Mouse (Mus musculus) gastrocnemius, postnatal 10 days (tissue): ENCODE results near the gene Adam1a. TPM values are rescaled to one million over a fixed set of nuclear protein-coding genes. Genes with fewer than 3 reads are reported as not detected.
"Not testable (repeated sequence)": the region's sequence is repeated elsewhere in the genome, so short reads cannot be mapped to it uniquely, and the experiment has no call there.

Source experiments
- DNase-seq: peaks from one replicate; pipeline ENCODE4 v3.0.0; 2021; ENCODE audit warnings: mixed read lengths
- total RNA-seq, 2 experiments: library from RNA; stranded (reverse); gene quantifications; 2 replicates each; pipeline ENCODE4 v1.2.3; 2021

The Adam1a gene
- total RNA-seq, 2 experiments from 2014 or later = 2.3 to 3.7 TPM

DNA sequence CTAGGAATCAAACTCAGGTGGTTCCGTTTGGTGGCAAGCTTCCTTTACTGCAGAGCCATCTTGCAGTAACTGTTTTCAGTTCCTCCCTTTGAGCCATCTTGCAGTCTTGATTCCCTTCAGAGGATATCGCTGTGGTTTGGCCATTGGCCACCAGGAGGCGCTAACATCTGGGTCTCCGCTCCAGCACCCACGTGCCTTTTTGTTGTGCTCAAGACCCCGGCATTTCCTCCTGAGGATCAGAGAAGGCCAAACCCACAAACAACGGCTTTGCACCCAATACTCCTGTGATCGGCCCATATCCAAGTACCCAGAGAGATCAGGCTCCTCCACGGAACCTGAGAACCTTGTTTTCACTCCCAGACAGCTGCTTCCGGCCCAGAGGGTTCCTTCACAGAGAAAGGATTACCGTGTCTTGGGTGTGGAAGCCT is 19.2 kb upstream of the Adam1a start:
- DNase-seq = peak; percentile 93

DNA sequence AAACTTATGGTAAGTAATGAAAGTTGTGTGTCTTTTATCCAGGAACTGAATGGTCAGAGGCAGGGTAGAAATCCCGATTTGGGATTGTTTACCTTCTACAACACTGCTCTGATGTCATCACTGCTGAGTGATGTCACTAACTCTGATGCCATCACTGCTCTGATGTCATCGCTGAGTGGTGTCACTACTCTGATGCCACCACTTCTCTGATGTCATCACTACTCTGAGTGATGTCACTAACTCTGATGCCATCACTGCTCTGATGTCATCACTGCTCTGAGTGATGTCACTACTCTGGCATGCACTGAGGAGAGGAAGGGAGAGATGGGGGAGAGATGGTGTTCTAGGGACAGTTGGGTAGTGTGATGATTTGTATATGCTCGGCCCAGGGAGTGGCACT is 17.2 kb upstream of the Adam1a start:
- DNase-seq = no peak

DNA sequence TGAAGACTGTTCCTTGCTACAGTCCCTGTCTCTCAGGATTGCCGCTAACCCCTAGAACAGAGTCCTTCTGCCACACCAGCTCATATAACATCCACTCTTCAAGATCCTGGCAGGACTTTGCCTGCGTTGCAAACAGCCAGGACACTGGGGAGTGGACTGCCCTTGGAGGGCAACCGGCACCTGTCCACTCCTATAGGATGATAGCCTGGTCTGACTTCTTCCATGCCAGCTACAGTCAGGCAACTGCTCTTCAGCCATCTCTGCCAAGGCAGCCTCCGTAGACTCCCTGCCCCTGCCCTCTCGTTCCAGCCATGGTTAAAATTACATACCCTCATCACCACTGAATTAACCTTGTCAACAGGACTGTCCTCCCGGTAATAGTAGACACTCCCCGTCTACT is 3.9 kb upstream of the Adam1a start:
- peak; percentile 33 for DNase-seq

DNA sequence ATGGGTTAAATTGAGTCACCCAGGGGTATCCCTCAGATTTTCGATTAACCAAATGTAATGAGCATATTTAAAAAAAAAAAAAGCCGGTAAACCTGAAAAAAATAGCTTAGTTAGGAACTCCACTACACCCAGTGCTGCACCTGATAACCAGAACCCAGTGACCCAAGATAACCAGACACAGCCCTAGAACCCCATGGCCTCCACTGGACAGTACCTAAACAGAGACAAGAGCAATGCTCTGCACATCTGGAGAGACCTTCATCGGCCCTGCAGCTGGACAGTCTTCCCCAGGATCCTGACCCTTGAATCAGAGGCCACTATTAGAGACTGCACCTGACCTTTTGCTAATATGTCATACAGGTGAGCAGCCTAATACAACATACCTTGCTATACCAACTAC is 1.8 kb upstream of the Adam1a start:
- DNase-seq = no peak

DNA sequence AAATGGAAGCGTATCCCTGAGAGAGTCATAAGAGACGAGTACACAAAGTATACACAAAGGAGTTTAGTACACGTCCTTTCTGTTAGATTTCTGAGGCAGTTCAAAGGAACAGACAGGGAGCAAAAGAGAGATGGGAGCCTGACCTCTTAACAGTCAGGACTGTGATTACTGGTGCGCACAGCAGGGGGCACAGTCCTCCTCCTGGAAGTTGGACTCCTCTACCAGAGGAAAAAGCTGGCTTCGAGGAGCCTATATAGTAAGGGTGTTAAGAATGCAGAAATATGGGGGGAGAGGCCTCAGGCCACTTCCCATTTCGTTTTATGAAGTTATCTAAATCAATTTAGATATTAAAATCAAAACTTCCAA is 1.2 kb upstream of the Adam1a start:
- DNase-seq = peak; percentile 57

DNA sequence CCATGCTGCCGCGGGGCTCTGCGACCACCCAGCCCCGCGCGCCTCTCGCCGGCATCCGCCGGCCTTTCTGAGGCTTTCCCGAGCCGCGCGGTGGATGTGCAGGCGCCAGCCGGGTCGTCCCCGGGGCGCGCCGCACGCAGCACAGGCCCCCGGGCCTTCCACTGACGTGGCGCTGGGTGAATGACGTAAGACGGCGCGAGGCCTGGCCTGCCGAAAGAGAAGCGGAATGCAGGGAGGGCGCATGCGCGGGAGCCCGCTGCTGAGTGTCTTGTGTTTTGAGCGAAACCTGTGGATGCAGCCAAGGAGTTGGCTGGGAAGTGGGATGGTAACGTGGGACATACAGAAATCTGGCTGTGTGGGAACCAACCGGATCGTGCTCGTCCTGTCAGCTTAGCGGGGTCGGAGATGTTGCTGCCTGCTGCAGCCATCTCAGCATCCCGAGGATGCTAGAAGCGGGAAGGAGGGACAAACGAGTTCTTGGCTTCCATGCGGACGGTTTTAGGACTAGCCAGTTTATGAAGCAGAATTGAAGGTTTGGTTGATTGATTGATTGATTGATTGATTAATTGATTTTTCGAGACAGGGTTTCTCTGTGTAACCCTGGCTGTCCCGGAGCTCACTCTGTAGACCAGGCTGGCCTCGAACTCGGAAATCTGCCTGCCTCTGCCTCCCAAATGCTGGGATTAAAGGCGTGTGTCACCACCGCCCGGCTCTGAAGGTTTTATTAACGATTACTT is 679 bp upstream of the Adam1a start, which contains the start of gene Mapkapk5:
Mapkapk5 (minus strand) TSS at position 113 of the 737 bp plus-strand sequence.
- DNase-seq = peak; percentile 99

DNA sequence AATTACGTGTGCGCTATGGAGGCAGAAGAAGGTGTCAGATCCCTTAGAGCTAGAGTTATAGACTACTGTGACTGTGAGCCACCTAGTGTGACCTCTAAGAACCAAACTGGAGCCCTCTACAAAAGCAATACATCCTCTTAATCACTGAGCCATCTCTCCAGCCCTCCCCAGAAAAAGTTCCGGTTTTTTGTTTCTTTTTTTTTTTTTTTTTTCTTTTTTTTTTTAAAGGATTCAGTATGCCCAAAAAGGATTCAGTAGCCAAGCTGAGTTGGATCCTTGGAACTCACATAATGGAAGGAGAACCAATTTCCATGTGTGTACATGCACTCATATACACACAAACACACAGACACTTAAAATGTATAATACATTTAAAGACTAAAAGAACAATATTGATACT is 1.9 kb downstream of the Adam1a start:
- no peak for DNase-seq

DNA sequence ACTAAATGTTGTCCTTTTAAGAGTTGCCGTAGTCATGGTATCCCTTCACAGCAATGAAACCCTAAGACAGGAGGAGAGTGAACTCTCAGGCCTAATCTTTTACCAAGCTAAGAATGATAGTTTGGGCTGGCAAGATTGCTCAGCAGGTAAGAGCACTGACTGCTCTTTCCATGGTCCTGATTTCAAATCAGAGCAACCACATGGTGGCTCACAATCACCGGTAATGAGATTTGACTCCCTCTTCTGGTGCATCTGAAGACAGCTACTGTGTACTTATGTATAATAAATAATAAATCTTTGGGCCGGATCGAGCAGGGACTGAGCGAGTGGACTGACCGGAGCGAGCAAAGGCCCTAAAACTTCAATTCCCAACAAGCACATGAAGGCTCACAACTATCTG is 4.0 kb downstream of the Adam1a start:
- DNase-seq = no peak

DNA sequence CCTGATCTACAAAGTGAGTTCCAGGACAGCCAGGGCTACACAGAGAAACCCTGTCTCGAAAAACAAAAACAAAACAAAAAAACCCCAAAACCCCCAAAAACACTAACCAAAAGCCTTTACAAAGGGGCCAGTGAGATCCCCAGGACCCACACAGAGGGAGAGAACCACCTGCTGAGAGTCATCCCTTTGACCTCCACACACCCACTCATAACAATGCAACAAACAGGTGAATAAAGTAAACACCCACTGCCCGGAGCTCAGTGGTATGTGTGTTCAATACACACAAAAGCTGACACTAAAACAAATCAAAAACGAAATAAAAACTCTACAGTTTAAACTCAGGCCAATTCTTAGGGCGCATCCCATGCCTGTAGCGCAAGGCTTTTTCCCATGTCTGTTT is 5.2 kb downstream of the Adam1a start:
- DNase-seq = no peak

DNA sequence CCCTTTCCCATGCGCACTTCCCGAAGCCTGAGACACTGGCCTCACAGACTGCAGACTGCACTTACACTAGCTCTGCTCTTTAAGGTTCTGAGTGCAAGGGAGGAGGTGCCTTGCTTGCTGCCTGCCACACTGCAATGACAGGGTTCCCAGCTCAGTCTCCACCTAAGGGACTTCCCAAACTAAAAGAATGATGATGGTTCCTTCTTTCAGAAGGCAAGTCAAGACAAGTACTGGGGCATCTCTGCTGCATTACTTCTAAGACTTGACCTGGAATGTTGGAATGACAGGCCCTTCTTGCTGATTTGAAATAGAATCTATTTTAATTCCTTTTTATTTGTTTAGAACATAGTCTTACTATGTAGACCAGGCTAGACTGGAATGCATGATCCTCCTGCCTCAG is 7.7 kb downstream of the Adam1a start:
- no peak for DNase-seq

DNA sequence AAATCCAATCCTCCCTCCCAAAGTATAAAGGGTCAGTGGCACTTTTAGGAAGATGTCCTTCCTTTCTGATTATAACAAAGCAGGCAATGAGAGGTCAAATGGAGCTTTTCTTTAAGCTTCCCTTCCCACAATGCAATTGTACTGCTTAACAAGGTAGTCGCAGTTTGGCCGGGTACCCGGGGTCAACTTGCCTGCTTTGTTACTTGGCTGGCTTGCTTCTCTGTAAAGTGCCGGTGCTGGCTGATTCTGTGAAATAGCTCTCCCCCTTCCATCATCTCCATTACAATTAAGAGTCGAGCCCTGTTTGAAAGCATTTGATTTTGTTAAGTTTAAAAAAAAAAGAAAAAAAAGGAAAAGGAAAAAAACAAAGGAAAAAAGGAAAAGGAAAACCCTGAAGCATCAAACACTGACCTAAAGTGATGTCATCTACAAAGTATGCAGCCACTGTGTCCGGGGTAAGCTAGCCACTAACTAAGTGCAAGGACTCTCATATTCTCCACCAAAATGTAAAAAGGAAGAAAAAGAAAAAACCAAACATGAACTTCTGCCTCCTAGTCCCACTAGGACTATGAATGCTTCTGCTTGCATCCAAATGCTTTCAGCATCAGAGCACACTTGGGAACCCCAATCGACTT is 8.2 kb downstream of the Adam1a start:
- DNase-seq = no peak

DNA sequence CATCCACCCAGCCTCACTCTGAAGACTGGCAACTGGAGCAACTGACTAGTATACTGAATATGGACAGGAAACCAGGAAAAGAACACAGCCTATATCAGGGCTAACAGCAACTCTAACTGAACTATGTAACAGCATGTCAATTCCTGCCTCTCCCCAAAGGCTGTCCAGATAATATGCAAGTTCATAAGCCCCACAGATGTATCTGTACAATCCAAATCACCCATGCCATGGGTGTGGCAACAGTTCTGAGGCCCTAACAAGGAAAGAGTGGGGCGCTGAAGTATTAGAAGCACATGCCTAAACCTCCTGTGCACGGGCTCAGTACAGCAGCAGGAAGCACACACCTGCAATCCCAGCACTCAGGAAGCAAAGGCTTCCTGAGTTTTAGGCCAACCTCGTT is 10.2 kb downstream of the Adam1a start:
- no peak for DNase-seq

DNA sequence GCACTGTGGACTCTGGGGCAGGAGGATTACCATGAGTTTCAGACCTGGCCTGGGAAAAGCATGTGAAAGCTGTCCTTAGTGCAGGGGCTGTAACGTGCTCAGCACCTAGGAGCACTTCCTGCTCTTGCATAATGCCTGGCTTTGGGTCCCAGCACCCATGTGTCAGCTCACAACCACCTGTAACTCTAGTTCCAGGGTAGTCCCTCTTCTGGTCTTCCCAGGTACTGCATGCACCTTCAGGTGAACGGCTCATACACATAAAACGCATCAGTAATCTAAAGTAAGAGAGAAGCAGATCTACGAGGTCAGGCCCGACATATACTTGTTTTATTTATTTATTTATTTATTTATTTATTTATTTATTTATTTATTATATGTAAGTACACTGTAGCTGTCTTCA is 10.8 kb downstream of the Adam1a start:
- DNase-seq = no peak

DNA sequence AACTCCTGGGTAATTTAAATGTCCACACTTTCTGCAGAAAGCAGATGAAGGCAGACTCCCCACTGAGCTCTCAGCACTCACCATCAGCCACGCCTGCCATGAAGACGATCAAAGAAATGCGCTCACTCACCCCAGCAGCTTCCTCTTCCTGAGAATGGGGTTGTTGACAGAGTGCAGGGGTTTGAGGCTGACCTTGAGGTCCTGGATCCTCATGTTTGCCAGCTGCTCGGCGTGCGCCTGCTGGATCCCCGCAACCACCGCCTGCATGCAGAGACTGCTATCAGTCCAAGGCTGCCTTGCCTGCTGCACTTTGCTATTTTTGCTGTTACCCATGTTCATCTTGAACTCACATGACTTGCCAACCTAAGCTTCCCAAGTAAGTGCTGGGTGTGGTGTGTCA is 18.3 kb downstream of the Adam1a start:
- DNase-seq = no peak

DNA sequence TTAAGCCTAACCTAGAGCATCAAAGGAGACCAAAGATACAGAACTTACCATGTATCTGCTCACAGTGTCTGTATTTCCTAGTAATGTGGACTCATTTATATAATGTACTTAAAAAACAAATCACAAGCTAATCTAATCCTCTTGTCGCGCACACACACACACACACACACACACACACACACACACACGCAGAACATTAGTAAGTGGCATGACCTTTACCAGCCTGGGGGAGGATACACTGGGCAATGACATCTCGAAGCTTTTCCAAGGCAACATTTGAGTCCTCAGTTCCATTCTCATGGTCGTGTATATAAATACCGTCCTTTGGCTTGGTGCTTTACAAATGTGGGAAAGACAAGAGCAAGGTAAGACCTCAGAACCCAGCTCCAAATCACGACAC is 18.8 kb downstream of the Adam1a start:
- no peak for DNase-seq

DNA sequence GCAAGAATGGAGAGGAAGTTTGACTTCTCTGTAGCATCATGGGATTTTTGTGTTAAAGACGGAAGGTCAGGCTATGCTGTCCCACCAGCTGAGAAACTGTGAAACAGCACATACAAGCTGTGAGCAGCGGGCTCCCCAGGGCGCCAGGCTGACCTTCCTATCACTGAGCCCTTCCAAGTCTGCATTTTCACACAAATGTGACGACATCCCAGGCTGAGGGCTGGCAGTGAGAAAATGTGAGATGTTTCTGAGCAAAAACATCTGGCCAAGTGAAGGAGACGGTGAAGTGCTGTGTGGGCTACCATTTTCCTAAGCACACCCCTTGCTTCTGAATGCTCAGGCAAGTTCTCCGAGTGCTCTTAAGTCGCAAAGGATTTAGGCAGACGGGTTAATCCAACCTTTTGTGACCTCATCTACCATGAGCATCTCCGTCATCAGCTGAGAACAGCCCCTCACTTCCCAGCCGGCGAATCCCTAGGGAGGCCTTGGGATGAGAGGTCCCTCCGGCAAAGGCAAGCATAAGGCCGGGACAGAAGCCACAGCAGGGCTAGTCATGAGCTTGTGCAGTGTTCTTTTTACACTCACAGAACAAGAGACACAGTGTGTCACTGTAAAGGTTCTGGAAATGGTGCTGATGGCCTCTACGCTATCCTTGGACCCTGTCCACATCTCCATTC is 19.4 kb downstream of the Adam1a start:
- DNase-seq = no peak

DNA sequence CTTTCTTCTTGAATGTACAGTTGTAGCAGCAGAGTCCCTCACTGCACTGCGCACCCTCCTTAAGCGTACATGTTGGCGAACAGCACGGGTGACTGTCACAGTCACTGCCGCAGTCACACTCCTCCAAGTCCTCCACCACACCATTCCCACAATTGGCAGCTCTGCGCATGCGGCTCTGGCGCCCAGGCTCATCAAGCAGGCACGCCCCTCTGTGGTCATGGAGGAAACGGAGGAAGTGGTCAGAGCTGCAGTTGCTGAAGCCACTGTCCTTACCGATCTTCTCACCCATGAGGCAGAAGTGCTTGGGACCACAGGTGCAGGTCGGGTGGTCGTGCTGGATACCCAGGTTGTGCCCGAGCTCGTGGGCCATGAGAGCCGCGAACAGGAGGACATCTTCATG is 25.5 kb downstream of the Adam1a start:
- not testable (repeated sequence) for DNase-seq

DNA sequence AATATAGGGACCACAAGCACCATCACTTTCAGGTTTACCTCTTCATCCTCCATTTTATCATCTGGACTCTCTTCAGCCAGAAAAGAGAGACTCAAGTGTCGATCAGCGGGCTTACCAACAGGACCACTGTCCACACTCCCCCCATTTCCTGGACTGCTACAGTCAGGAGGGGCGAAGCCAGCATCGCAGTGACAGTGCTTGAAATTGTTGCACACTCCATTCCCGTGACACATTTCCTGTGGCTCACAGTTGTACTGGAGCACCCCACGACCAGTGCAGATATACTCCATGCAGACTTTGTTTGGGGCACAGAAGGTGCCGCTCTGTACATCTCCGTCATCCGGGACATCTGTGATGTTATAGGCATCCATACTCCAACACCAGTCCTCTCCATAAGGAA is 26.3 kb downstream of the Adam1a start:
- DNase-seq = no peak

DNA sequence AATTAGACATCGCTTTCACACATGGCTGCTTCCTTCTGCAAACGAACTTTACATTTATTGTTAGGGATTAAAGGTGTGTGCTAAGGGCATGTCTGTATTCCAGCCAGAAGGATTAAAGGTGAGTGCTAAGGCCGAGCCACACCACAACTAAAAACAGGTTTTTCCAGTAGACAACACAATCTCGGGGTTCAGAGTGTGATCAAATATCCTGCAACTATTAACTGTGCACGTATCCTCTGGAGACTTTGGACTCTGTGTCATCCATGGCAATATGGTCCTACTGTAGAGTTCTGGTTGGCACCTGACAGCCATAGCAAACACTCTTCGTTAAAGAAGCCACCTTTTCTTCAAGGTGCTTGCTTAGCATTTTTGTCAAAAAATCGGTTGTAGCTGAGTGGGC is 35.3 kb downstream of the Adam1a start:
- no peak for DNase-seq

DNA sequence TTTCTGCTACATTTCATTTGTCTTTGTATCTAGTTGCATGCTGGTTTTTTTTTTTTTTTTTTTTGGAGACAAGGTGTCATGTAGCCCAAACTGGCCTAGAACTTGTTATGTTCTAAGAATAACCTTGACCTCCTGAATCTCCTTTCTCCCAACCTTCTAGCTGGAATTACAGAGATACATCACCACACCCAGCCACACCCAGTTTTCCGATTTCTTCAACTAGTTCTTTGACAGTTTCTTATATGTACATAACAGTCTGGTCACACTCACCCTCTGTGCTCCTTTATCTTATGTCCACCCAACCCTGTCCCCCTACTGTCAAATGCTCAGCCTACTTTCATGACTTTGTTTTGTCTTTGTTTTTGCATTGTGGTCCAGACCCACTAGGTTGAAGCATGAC is 38.4 kb downstream of the Adam1a start:
- DNase-seq = no peak

DNA sequence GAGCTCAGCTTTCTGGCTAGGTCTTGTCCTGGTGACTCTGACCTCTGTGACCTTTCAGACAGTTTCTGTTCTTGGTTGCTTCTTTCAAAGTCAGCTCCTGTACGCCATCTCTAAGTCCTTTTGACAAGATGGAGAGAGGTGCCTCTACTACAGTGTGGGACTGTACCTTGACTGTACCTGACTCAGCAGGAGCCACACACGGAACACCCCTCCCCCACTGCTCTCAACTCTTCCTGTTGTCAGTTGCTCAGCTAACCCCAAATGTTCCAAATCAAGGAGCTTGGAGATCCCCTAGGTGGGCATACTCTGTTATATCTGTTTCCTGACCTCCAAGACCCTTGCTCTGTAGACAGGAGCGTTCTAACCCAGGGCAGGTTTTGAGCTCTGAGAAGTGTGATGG is 42.1 kb downstream of the Adam1a start, which contains the start of gene Adam1b:
Adam1b (minus strand) TSS at position 205 of the 400 bp plus-strand sequence.
- no peak for DNase-seq

DNA sequence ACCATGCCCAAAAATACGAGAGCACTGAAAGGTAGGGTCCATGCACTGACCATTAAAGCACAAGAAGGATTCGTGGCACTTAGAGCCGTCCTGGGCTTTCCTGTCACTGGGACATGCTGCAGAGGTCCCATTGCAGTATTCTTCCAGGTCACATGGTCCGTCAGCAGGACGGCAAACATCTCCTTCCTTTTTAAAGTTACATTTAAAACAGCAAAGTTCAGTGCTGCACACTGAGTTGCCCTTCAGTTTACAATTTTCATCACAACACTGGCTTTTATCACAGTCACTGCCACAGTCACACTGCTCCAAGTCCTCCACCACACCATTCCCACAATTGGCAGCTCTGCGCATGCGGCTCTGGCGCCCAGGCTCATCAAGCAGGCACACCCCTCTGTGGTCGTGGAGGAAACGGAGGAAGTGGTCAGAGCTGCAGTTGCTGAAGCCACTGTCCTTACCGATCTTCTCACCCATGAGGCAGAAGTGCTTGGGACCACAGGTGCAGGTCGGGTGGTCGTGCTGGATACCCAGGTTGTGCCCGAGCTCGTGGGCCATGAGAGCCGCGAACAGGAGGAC is 43.8 kb downstream of the Adam1a start:
- DNase-seq = not testable (repeated sequence)

DNA sequence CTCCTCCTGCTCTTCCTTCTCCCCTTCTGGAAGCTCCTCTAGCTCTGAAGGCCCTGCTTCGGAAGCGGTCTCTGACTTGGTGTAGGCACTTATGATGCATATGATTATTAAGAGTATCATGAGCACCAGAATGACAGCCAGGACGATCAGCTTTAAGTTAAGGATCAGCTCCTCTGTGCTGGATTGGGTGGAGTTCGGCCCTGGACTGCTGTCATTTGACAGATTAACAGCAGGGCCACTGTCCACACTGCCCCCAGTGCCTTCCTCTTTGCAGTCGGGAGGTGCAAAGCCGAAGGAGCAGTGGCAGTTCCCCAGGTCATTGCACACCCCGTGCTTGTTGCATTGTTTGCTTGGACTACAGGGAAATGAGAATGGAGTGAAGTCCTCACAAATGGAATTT is 44.6 kb downstream of the Adam1a start:
- DNase-seq = no peak
